Mouse (Mus musculus): ENCODE measurements at regions not wholly inside any gene's neighbourhood (a gene's known extent, or its start where the extent isn't known, plus 50 kb on each side); places are given as distances from the start of the nearest gene placed in this dataset.

DNA sequence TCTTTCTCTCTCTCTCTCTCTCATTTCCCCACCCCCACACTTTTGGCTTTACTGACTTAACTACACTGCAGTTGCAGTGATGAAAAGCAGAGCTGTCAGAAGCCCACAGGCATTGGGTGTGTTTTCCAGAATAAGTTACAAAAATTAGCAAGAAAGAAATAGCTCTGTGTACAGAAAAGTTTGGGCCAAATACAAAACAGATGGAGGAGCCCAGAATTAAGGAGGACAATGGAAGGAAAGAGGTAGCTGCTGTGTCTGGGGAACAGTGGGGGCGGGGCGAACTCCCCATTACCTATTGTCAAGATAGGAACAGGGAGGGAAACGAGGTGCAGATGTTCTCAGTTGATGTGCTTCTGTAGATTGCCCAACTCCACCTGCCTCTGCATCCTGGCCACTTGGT is 267.4 kb upstream of the Slc30a5 start:
- ATAC-seq (ENCODE audit: low FRiP score) = no peak
- H3K9me3 ChIP-seq (replicated peaks) = no peaks in the 10 kb centered on the region
- H3K4me2 ChIP-seq (replicated peaks) = no peak overlapping the region
- no peak overlapping the region for H3K4me3 ChIP-seq
- H3K27ac ChIP-seq = no peak overlapping the region
- no peaks in the 10 kb centered on the region for H3K4me1 ChIP-seq
- whole genome bisulfite sequencing = 63% methylated on average over 3 of the region's 3 CpGs
- H3K27me3 ChIP-seq = no peaks in the 10 kb centered on the region
- H3K9ac ChIP-seq = no peak overlapping the region
- no peaks in the 10 kb centered on the region for H3K36me3 ChIP-seq

DNA sequence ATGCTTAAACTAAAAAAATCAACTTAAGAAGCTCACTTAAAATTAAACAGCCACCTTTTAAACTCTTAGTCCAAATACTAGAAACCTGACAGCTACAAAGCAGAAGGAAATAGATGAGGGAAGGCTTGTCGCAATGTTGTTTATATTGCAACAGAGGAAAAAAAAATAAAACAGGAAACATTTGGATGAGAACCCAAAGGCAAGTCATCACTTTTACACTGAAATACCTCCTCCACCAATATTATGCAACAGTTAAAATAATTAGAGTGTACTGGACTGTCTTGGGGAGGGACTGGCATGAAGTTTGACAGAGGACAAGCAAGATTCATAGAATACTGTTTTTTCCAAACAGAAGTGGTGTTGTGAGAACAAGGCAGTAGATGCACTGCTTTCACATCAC is 263.6 kb upstream of the Slc30a5 start:
- 89% methylated on average over 1 of the region's 1 CpGs for WGBS
- no peak overlapping the region for H3K4me2 ChIP-seq (replicated peaks)
- H3K9ac ChIP-seq = no peak overlapping the region
- no peaks in the 10 kb centered on the region for H3K36me3 ChIP-seq
- H3K4me1 ChIP-seq = no peaks in the 10 kb centered on the region
- H3K4me3 ChIP-seq = no peak overlapping the region
- no peak for ATAC-seq (ENCODE audit: low FRiP score)
- H3K27ac ChIP-seq = no peak overlapping the region
- H3K9me3 ChIP-seq (replicated peaks) = no peaks in the 10 kb centered on the region
- H3K27me3 ChIP-seq = no peaks in the 10 kb centered on the region

DNA sequence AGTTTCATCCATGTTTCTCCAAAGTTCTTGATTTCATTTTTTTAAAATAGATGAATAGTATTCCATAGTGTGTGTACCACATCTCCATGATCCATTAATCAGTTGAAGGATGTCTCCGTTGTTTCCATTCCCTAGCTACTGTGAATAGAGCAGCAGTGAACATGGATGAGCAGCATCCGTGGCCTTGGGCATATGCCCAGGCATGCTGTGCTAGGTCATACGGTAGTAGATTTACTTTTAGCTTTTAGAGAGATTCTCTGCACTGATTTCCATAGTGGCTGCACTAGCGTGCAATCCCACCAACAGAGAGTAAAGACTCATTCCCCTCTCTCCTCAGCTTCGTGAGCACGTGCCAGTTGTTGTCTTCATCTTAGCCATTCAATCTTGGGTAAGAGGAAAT is 263.0 kb upstream of the Slc30a5 start:
- Histone ChIP-seq H3K9me3 (replicated peaks) (no peaks in the 10 kb centered on the region), H3K9ac (no peak overlapping the region), H3K4me1 (no peaks in the 10 kb centered on the region), H3K4me3 (no peak overlapping the region), H3K27me3 (no peaks in the 10 kb centered on the region), H3K36me3 (no peaks in the 10 kb centered on the region), H3K4me2 (replicated peaks) (no peak overlapping the region), H3K27ac (no peak overlapping the region)
- no peak for ATAC-seq (ENCODE audit: low FRiP score)
- 86% methylated on average over 6 of the region's 6 CpGs for WGBS

GRCm38 (mm10) chr13:101095057-101095831 is 262.0 kb upstream of the Slc30a5 start:
- H3K27me3 ChIP-seq = no peaks in the 10 kb centered on the region
- no peak overlapping the region for H3K9ac ChIP-seq
- H3K27ac ChIP-seq = no peak overlapping the region
- H3K4me3 ChIP-seq = no peak overlapping the region
- no peaks in the 10 kb centered on the region for H3K9me3 ChIP-seq (replicated peaks)
- H3K36me3 ChIP-seq = no peaks in the 10 kb centered on the region
- ATAC-seq (ENCODE audit: low FRiP score) = no peak
- WGBS = 87% methylated on average over 6 of the region's 6 CpGs
- no peaks in the 10 kb centered on the region for H3K4me1 ChIP-seq
- H3K4me2 ChIP-seq (replicated peaks) = no peak overlapping the region

GRCm38 (mm10) chr13:101092743-101093131 is 259.5 kb upstream of the Slc30a5 start:
- H3K27ac ChIP-seq = no peak overlapping the region
- no peaks in the 10 kb centered on the region for H3K36me3 ChIP-seq
- H3K9ac ChIP-seq = no peak overlapping the region
- H3K4me2 ChIP-seq (replicated peaks) = no peak overlapping the region
- H3K4me1 ChIP-seq = no peaks in the 10 kb centered on the region
- H3K27me3 ChIP-seq = no peaks in the 10 kb centered on the region
- 87% methylated on average over 10 of the region's 10 CpGs for WGBS
- no peaks in the 10 kb centered on the region for H3K9me3 ChIP-seq (replicated peaks)
- no peak for ATAC-seq (ENCODE audit: low FRiP score)
- no peak overlapping the region for H3K4me3 ChIP-seq

DNA sequence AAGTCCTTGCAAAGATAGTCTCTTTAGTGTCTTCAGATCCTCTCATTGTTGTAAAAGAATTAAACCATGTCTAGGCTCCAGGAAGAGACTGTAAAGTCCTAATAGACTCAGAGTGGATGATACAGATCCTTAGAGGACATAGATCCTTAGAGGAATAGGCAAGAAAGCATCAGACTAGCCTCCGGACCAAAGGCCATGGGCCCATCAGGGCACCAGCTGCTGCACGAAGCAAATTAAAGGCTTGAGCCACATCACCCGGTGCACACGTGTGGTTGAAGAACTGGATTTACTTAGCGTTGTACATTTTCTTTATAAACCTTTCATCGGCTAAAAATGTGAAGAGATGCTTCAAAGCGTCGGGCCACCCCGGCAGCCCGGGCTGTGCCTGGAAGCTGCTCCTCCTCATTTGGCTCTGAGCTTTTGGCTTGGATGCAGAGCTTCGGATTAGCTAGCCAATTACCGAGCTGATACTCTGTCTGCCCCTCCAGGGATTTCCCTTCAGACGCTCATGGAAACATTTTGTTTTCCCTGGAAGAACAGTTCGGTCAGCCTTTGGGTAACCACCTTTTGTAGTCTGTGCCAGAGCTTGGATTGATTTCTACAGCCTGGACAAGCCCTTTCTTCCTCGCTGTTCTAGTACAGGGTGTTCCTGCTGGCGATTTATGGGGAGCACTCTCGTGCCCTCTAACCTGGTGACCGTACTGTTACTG is 259.0 kb upstream of the Slc30a5 start:
- no peaks in the 10 kb centered on the region for H3K4me1 ChIP-seq
- no peak overlapping the region for H3K4me3 ChIP-seq
- H3K27me3 ChIP-seq = no peaks in the 10 kb centered on the region
- no peak overlapping the region for H3K4me2 ChIP-seq (replicated peaks)
- 81% methylated on average over 18 of the region's 18 CpGs for WGBS
- H3K9ac ChIP-seq = no peak overlapping the region
- ATAC-seq (ENCODE audit: low FRiP score) = no peak
- no peak overlapping the region for H3K27ac ChIP-seq
- H3K9me3 ChIP-seq (replicated peaks) = no peaks in the 10 kb centered on the region
- no peaks in the 10 kb centered on the region for H3K36me3 ChIP-seq

DNA sequence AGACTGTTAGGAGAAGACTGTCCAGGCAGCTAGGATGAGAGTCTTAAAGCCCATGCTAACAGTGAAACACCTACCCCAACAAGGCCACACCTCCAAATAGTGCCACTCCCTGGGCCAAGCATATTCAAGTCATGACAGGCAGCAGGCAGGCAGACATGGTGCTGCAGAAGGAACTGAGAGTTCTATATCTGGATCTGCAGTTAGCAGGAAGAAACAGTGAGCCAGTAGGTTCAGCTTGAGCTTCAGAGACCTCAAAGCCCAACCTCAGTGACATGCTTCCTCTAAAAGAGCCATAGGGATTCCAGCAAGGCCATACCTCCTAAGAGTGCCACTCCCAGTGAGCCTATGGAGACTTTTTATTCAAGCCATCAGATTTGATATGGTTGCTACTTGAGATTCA is 252.0 kb upstream of the Slc30a5 start:
- no peak overlapping the region for H3K4me3 ChIP-seq
- no peaks in the 10 kb centered on the region for H3K27me3 ChIP-seq
- H3K4me1 ChIP-seq = no peaks in the 10 kb centered on the region
- no peaks in the 10 kb centered on the region for H3K36me3 ChIP-seq
- H3K9ac ChIP-seq = no peak overlapping the region
- ATAC-seq (ENCODE audit: low FRiP score) = no peak
- no peaks in the 10 kb centered on the region for H3K9me3 ChIP-seq (replicated peaks)
- H3K4me2 ChIP-seq (replicated peaks) = no peak overlapping the region
- no peak overlapping the region for H3K27ac ChIP-seq

DNA sequence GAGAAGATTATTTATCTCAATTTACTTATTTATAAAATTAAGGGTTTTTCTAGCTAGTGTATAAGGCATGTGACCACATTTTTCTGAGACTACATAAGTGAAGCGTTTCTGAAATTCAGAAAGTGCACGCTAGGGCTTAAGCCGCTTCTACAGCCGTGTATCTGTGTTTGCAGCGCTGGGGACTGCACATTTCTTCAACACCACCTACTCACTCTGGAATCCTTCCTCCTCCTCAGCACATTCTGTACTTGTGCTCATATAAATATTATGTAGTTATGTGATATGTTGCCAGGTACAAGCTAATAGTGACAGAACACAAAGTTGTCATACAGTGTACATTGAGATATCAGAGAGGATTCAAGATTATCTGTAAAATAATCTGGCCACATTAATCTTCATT is 251.0 kb upstream of the Slc30a5 start:
- Histone ChIP-seq H3K4me3 (no peak overlapping the region), H3K4me1 (no peaks in the 10 kb centered on the region), H3K9ac (no peak overlapping the region), H3K4me2 (replicated peaks) (no peak overlapping the region), H3K36me3 (no peaks in the 10 kb centered on the region), H3K9me3 (replicated peaks) (no peaks in the 10 kb centered on the region), H3K27ac (no peak overlapping the region), H3K27me3 (no peaks in the 10 kb centered on the region)
- 97% methylated on average over 5 of the region's 5 CpGs for WGBS
- no peak for ATAC-seq (ENCODE audit: low FRiP score)

- Histone ChIP-seq H3K9me3 (replicated peaks) (no peaks in the 10 kb centered on the region), H3K9ac (no peak overlapping the region), H3K27ac (no peak overlapping the region), H3K36me3 (no peaks in the 10 kb centered on the region), H3K4me2 (replicated peaks) (no peak overlapping the region), H3K4me3 (no peak overlapping the region), H3K4me1 (no peaks in the 10 kb centered on the region), H3K27me3 (no peaks in the 10 kb centered on the region)
- no peak for ATAC-seq (ENCODE audit: low FRiP score)
- 70% methylated on average over 1 of the region's 1 CpGs for WGBS
These were observed 250.2 kb upstream of the Slc30a5 start for GRCm38 (mm10) chr13:101083416-101083815.

DNA sequence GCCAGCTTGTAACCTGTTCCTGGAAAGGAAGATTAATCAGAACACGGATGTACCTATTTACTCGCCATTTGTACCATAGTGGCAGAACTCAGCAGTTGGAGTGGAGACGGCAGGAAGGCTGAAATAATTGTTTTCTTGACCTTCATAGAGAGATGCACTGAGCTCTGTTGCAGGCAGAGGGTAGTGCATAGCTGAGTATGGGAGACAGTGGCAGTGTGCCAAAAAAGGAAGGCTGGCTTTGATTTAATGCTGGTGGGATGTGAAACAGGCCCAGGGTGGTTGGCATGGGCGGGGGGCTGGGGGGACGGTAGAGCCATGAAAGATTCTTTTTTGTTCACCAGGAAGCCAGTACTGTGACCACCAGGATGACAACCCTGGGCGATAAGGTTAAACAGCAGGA is 235.3 kb upstream of the Slc30a5 start:
- H3K4me3 ChIP-seq = no peak overlapping the region
- 0 out of 2 replicates have a peak, but pooled peaks cover 4% of the 10 kb centered on the region for H3K4me1 ChIP-seq
- no peak overlapping the region for H3K9ac ChIP-seq
- no peaks in the 10 kb centered on the region for H3K9me3 ChIP-seq (replicated peaks)
- H3K36me3 ChIP-seq = no peaks in the 10 kb centered on the region
- H3K27me3 ChIP-seq = no peaks in the 10 kb centered on the region
- H3K27ac ChIP-seq = no peak overlapping the region
- no peak overlapping the region for H3K4me2 ChIP-seq (replicated peaks)
- ATAC-seq (ENCODE audit: low FRiP score) = no peak
- 72% methylated on average over 6 of the region's 6 CpGs for whole genome bisulfite sequencing

DNA sequence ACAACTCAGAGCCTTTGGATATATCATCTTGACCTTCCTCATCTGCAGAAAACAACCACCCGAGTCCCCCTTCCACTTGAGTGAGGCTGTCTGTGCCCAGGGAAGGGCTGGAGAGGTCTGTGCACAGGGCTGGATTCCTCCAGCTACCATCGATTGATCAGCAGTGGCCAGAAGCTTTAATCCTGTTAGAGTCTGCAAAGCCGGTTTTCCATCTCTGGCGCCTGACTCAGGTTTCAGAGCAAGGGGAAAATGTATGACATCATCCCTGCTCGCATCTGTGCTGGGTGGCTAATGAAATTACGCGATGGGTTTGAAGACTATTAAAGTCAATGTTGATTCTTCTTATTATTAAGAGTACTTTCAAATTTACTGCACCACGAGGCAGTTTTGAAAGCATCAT is 229.4 kb upstream of the Slc30a5 start:
- no peaks in the 10 kb centered on the region for H3K4me1 ChIP-seq
- 69% methylated on average over 8 of the region's 8 CpGs for whole genome bisulfite sequencing
- no peaks in the 10 kb centered on the region for H3K36me3 ChIP-seq
- H3K4me3 ChIP-seq = no peak overlapping the region
- no peaks in the 10 kb centered on the region for H3K27me3 ChIP-seq
- no peak overlapping the region for H3K9ac ChIP-seq
- H3K27ac ChIP-seq = no peak overlapping the region
- no peak overlapping the region for H3K4me2 ChIP-seq (replicated peaks)
- no peaks in the 10 kb centered on the region for H3K9me3 ChIP-seq (replicated peaks)
- no peak for ATAC-seq (ENCODE audit: low FRiP score)

DNA sequence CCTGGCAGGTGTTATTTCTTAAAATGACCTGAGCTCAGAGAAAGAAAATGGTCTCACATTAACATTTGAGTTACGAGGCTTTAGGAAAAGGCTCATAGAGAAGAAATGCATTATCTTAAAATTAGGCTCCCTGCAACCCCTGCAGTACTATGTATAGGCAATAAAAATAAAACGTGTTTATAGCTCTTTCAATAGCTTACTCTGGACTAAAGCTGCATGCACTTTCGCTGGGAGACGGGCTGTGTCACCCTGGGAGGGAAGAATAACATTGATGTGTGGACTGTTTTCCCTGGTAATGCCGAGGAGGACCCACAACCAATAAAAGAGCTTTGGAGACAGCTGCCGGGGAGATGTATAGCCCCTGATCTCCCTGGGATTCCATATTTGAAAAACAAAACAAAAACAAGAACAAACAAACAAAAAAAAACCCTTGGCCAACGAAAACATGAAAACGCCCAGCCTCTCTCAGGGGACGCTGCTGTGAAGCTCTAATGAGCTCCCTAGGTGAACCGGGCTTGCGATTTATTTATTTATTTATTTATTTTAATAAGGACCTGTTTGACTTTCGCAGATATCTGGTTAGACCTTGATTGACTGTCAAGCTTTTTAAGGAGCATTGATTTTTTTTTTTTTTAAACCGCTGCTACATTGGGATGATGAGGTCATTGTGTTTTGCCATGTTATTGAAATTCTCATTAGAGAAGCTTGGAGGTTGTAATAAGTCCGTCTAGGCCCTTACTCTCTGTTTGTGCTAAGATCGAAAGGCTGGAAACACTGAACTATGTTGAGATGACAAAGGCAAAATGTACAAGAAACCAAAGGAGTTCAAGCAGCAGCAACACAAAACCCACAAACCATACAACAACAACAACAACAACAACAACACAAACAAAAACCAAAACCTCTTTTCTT is 228.3 kb upstream of the Slc30a5 start:
- no peaks in the 10 kb centered on the region for H3K9me3 ChIP-seq (replicated peaks)
- no peak for ATAC-seq (ENCODE audit: low FRiP score)
- H3K9ac ChIP-seq = no peak overlapping the region
- no peak overlapping the region for H3K4me3 ChIP-seq
- H3K4me2 ChIP-seq (replicated peaks) = no peak overlapping the region
- no peaks in the 10 kb centered on the region for H3K36me3 ChIP-seq
- H3K4me1 ChIP-seq = no peaks in the 10 kb centered on the region
- no peak overlapping the region for H3K27ac ChIP-seq
- WGBS = 66% methylated on average over 15 of the region's 15 CpGs
- no peaks in the 10 kb centered on the region for H3K27me3 ChIP-seq
